Mouse (Mus musculus): ENCODE results near the gene Serhl.

GRCm38 (mm10) chr15:83158587-83159160, 69.4 kb downstream of the Serhl start:
- TF ChIP-seq POLR2A (IDR thresholded peaks at IDR 0.05; ENCODE audit: insufficient read depth, low read depth, low read length) (no peak), CTCF (IDR thresholded peaks at IDR 0.05) (no peak), EP300 (IDR thresholded peaks at IDR 0.05; ENCODE audit: insufficient read depth, low read depth, low read length) (no peak)

Measured in heart, adult 2 months (tissue).